Mouse (Mus musculus) limb, embryonic 12.5 days (tissue): ENCODE results near the gene Eif4a3. TPM values are rescaled to one million over a fixed set of nuclear protein-coding genes. Genes with fewer than 3 reads are reported as not detected.

Experiments used
- ATAC-seq: fragments of 200-750 bp; cut with Nextera tagmentation; 2 replicates; pipeline ENCODE4 v1.8.0; 2017; ENCODE audit warnings: low read depth, moderate TSS enrichment; ENCODE audit not compliant: insufficient number of reproducible peaks, insufficient read depth, low FRiP score, low TSS enrichment
- H3K27ac ChIP-seq: fragments of 300-500 bp; sonication (generic); 2 replicates; pipeline ENCODE4 v1.5.1; 2016; ENCODE audit warnings: mild to moderate bottlenecking, moderate library complexity
- H3K27me3 ChIP-seq: fragments of 300-500 bp; sonication (generic); 2 replicates; pipeline ENCODE4 v1.6.1; 2016; ENCODE audit warnings: mild to moderate bottlenecking, moderate library complexity
- H3K36me3 ChIP-seq: fragments of 300-500 bp; sonication (generic); 2 replicates; pipeline ENCODE4 v1.6.1; 2016; ENCODE audit warnings: mild to moderate bottlenecking, moderate library complexity
- H3K4me1 ChIP-seq: fragments of 300-500 bp; sonication (generic); replicated peaks from 2 replicates; pipeline ENCODE4 v1.6.1; 2016
- H3K4me2 ChIP-seq: fragments of 300-500 bp; sonication (generic); 2 replicates; pipeline ENCODE4 v1.6.1; 2016; ENCODE audit warnings: mild to moderate bottlenecking, moderate library complexity
- H3K4me3 ChIP-seq: fragments of 300-500 bp; sonication (generic); replicated peaks from 2 replicates; pipeline ENCODE4 v1.5.1; 2016; ENCODE audit warnings: mild to moderate bottlenecking
- H3K9ac ChIP-seq: fragments of 300-500 bp; sonication (generic); replicated peaks from 2 replicates; pipeline ENCODE4 v1.6.1; 2016; ENCODE audit warnings: mild to moderate bottlenecking, moderate library complexity
- H3K9me3 ChIP-seq: fragments of 300-500 bp; sonication (generic); 2 replicates; pipeline ENCODE4 v1.6.1; 2016; ENCODE audit warnings: mild to moderate bottlenecking, moderate library complexity
- WGBS: fragments of 180-500 bp; shearing (Covaris S2); methylation state at CpG from one replicate; pipeline ENCODE4 v1.1.7; 2016; 5-methylcytosine and 5-hydroxymethylcytosine counted together
- polyA plus RNA-seq: library from polyadenylated mRNA; unstranded; fragments of >200 nt; fragmentation: Nextera tagmentation; extraction: Ambion mirVana; gene quantifications from 2 replicates; pipeline ENCODE4 v1.2.1, GENCODE M21; 2016

The Eif4a3 gene
- polyA plus RNA-seq, 1 experiment from 2014 or later = 396 TPM

DNA sequence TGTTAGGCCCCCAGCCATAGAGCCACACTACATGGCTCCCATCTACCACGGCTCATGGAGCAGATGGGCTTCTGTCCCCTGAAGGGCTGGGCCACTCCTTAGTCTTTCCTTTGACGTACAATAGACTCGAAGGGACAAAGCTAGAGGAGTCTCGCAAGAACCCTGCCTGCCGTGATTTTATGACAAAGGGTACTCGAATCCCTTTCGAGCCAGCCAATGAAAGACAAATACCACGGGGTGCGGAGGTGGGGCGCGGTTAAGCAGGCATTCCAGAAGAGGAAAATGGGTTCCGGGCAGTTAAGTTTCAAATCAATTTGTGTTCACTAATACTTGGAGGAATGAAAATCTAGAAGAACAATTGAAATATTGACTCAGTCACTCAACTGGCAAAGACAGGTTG lies 60.4 kb downstream of the Eif4a3 start:
- 0 out of 2 replicates have a peak, but pooled peaks cover 7% of the 10 kb centered on the region for H3K36me3 ChIP-seq
- H3K4me1 ChIP-seq = peaks cover 16% of the 10 kb centered on the region; the same call in 1 of the 2 replicates
- no peak overlapping the region for H3K27ac ChIP-seq
- no peak overlapping the region for H3K4me2 ChIP-seq
- 92% methylated on average over 12 of the region's 12 CpGs for WGBS
- no peak for ATAC-seq
- H3K4me3 ChIP-seq = no peak overlapping the region
- no peaks in the 10 kb centered on the region for H3K27me3 ChIP-seq
- H3K9me3 ChIP-seq = no peaks in the 10 kb centered on the region; the same call in 1 of the 2 replicates
- H3K9ac ChIP-seq = no peak overlapping the region

Other genes with a start within 250 kb of the Eif4a3 start
- 9.8 and 12.5 TPM in 2 replicates for gene Cbx4, start 213.9 kb downstream of the Eif4a3 start, polyA plus RNA-seq
- gene Tbc1d16, start 71.6 kb downstream of the Eif4a3 start, polyA plus RNA-seq = 17.4 and 22.2 TPM in 2 replicates
- 8.7 and 8.8 TPM in 2 replicates for gene Ccdc40, start 71.5 kb downstream of the Eif4a3 start, polyA plus RNA-seq
- 39.4 and 43.4 TPM in 2 replicates for gene Gaa, start 32.2 kb downstream of the Eif4a3 start, polyA plus RNA-seq
- 0.27 and 0.56 TPM in 2 replicates for gene Card14, start 7.7 kb upstream of the Eif4a3 start, polyA plus RNA-seq
- 5.5 and 6.1 TPM in 2 replicates for gene Sgsh, start 55.4 kb upstream of the Eif4a3 start, polyA plus RNA-seq
- gene Slc26a11, start 55.5 kb upstream of the Eif4a3 start, polyA plus RNA-seq = 12.2 and 12.4 TPM in 2 replicates
- gene Rnf213, start 93.0 kb upstream of the Eif4a3 start, polyA plus RNA-seq = 2.6 and 3.4 TPM in 2 replicates
- 21.3 and 21.6 TPM in 2 replicates for gene Endov, start 191.3 kb upstream of the Eif4a3 start, polyA plus RNA-seq
- 1.0 and 1.4 TPM in 2 replicates for gene Nptx1, start 247.7 kb upstream of the Eif4a3 start, polyA plus RNA-seq